Mouse (Mus musculus): Measurements from ENCODE around the gene Nlrp1a. TPM values are rescaled to one million over a fixed set of nuclear protein-coding genes. Genes with fewer than 3 reads are reported as not detected.

Nlrp1a gene
- polyA plus RNA-seq (2015; fragmentation: Nextera tagmentation; extraction: Ambion mirVana) = 0.04 and 0.16 TPM in 2 replicates

- H3K9me3 ChIP-seq (replicated peaks) = no peaks in the 10 kb centered on the region
- no peaks in the 10 kb centered on the region for H3K36me3 ChIP-seq
- H3K27me3 ChIP-seq = no peaks in the 10 kb centered on the region
- H3K4me3 ChIP-seq = no peak within 1 kb of the TSS
- H3K4me2 ChIP-seq = no peak within 1 kb of the TSS
- 65% methylated on average over 3 of the region's 3 CpGs for WGBS
- no peak for ATAC-seq (replicated peaks; ENCODE audit: insufficient number of reproducible peaks, insufficient read depth, low FRiP score, low read depth)
- H3K4me1 ChIP-seq (replicated peaks) = no peaks in the 10 kb centered on the region
- no peak within 1 kb of the TSS for H3K9ac ChIP-seq
- H3K27ac ChIP-seq = no peak within 1 kb of the TSS
These were observed at the start of gene Nlrp1a for GRCm38 (mm10) chr11:71144661-71145060. Gene Nlrp1a, minus strand, starts transcription at chr11:71144704.

- Histone ChIP-seq H3K4me1 (replicated peaks) (no peaks in the 10 kb centered on the region), H3K36me3 (no peaks in the 10 kb centered on the region)
These were observed 25.1 kb upstream of the Nlrp1a start for GRCm38 (mm10) chr11:71169633-71170032.

DNA sequence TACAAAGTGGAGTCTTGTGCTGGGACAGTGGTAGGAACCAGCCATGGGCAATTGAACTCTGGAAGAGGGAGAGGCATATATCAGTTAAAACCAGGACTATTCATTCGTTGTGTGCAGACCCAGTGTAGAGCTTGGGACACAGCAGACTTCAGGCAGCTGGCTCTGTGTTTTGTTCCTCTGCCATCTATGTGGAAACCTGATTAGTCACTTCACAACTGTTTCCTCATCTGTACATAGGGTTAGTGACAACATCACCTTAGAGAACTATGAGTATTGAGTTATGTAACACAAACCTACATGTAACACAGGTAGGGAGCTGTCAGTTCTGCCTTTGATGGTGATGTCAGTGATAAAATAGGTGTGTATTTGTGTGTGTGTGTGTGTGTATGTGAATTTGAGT, 19.6 kb upstream of the Nlrp1a start:
- H3K9ac ChIP-seq = no peak overlapping the region
- 71% methylated on average over 1 of the region's 1 CpGs for WGBS
- no peak overlapping the region for H3K4me2 ChIP-seq
- H3K9me3 ChIP-seq (replicated peaks) = no peaks in the 10 kb centered on the region
- no peak overlapping the region for H3K4me3 ChIP-seq
- H3K27me3 ChIP-seq = no peaks in the 10 kb centered on the region
- no peaks in the 10 kb centered on the region for H3K36me3 ChIP-seq
- no peaks in the 10 kb centered on the region for H3K4me1 ChIP-seq (replicated peaks)
- no peak for ATAC-seq (replicated peaks; ENCODE audit: insufficient number of reproducible peaks, insufficient read depth, low FRiP score, low read depth)
- no peak overlapping the region for H3K27ac ChIP-seq

More at GRCm38 (mm10) chr11:71169633-71170032, 25.1 kb upstream of the Nlrp1a start:
- Histone ChIP-seq H3K4me2 (no peak overlapping the region), H3K4me3 (no peak overlapping the region), H3K9me3 (replicated peaks) (no peaks in the 10 kb centered on the region), H3K27ac (no peak overlapping the region), H3K9ac (no peak overlapping the region), H3K27me3 (no peaks in the 10 kb centered on the region)
- no peak for ATAC-seq (replicated peaks; ENCODE audit: insufficient number of reproducible peaks, insufficient read depth, low FRiP score, low read depth)
- WGBS = 55% methylated on average over 1 of the region's 1 CpGs

DNA sequence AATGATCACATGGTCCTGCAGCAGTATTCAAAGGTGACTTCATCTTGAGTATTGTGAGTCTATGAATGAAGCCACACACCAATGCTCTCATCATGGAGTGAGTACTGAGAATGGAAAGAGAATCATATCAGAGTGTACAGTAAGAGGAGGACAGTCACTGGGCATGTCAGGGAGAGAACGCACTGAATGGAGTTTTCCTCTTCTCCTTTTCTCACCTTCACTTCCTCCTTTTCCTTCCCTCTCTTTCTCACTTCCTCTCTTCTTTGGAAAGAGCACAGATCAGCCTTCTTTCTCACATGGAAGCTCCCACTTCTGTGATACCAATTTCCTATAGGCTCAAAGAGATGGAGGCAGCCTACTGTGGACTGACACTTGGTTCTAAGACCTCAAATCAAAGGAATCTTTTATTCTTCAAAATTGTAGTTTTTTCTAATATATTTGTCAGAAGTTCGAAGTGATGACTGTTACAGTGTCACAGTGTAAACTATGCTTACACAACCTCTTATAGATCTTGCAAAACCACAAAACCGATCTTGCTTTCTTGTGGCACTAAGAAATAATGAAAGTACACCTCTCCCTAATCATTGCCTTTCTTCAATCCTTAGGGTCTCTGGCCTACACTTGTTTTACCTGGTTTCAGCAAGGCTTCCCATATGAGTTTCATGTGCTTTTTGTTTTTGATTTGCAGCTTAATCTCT, 15.1 kb upstream of the Nlrp1a start:
- no peak for ATAC-seq (replicated peaks; ENCODE audit: insufficient number of reproducible peaks, insufficient read depth, low FRiP score, low read depth)
- H3K4me1 ChIP-seq (replicated peaks) = no peaks in the 10 kb centered on the region
- no peak overlapping the region for H3K27ac ChIP-seq
- no peaks in the 10 kb centered on the region for H3K36me3 ChIP-seq
- WGBS = 61% methylated on average over 3 of the region's 3 CpGs
- no peak overlapping the region for H3K9ac ChIP-seq
- no peaks in the 10 kb centered on the region for H3K9me3 ChIP-seq (replicated peaks)
- H3K4me2 ChIP-seq = no peak overlapping the region
- no peaks in the 10 kb centered on the region for H3K27me3 ChIP-seq
- H3K4me3 ChIP-seq = no peak overlapping the region

DNA sequence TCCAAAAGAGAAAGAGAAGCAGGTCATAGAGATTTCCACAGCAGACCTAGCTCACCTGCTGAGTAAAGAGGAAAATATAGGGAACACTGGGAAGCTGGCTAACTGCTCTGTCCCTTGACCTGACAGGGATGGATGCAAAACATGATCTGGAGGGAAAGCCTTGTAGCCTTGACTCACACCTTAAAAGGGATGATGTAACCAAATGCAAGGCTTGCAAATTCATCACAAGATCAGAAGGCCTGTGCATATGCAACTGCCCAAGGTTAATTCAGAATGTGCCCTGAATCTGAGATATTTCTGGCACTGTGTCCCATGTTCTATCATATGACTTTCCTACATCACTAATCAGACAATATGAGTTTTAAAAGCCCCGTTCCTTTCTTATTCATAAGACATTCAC, 10.8 kb upstream of the Nlrp1a start:
- no peak overlapping the region for H3K27ac ChIP-seq
- no peaks in the 10 kb centered on the region for H3K4me1 ChIP-seq (replicated peaks)
- WGBS = 65% methylated on average over 1 of the region's 1 CpGs
- no peak overlapping the region for H3K9ac ChIP-seq
- no peaks in the 10 kb centered on the region for H3K9me3 ChIP-seq (replicated peaks)
- ATAC-seq (replicated peaks; ENCODE audit: insufficient number of reproducible peaks, insufficient read depth, low FRiP score, low read depth) = no peak
- H3K4me2 ChIP-seq = no peak overlapping the region
- no peak overlapping the region for H3K4me3 ChIP-seq
- no peaks in the 10 kb centered on the region for H3K27me3 ChIP-seq
- H3K36me3 ChIP-seq = no peaks in the 10 kb centered on the region

- no peak overlapping the region for H3K27ac ChIP-seq
- H3K9ac ChIP-seq = no peak overlapping the region
- no peaks in the 10 kb centered on the region for H3K9me3 ChIP-seq (replicated peaks)
- no peaks in the 10 kb centered on the region for H3K36me3 ChIP-seq
- no peak overlapping the region for H3K4me2 ChIP-seq
- 74% methylated on average over 1 of the region's 1 CpGs for WGBS
- ATAC-seq (replicated peaks; ENCODE audit: insufficient number of reproducible peaks, insufficient read depth, low FRiP score, low read depth) = no peak
- no peaks in the 10 kb centered on the region for H3K27me3 ChIP-seq
- no peak overlapping the region for H3K4me3 ChIP-seq
- H3K4me1 ChIP-seq (replicated peaks) = no peaks in the 10 kb centered on the region
These were observed 2.5 kb downstream of the Nlrp1a start for GRCm38 (mm10) chr11:71142031-71142430.

GRCm38 (mm10) chr11:71107128-71107527, 37.4 kb downstream of the Nlrp1a start:
- ATAC-seq (replicated peaks; ENCODE audit: insufficient number of reproducible peaks, insufficient read depth, low FRiP score, low read depth) = no peak
- Histone ChIP-seq H3K27me3 (no peaks in the 10 kb centered on the region), H3K36me3 (no peaks in the 10 kb centered on the region), H3K9ac (no peak overlapping the region), H3K4me2 (no peak overlapping the region), H3K4me1 (replicated peaks) (no peaks in the 10 kb centered on the region), H3K9me3 (replicated peaks) (no peaks in the 10 kb centered on the region), H3K4me3 (no peak overlapping the region), H3K27ac (no peak overlapping the region)
- 72% methylated on average over 2 of the region's 2 CpGs for WGBS

GRCm38 (mm10) chr11:71106261-71107021, 38.1 kb downstream of the Nlrp1a start:
- Histone ChIP-seq H3K9ac (no peak overlapping the region), H3K27me3 (no peaks in the 10 kb centered on the region), H3K36me3 (no peaks in the 10 kb centered on the region), H3K4me1 (replicated peaks) (no peaks in the 10 kb centered on the region), H3K9me3 (replicated peaks) (no peaks in the 10 kb centered on the region), H3K4me2 (no peak overlapping the region), H3K27ac (no peak overlapping the region), H3K4me3 (no peak overlapping the region)
- no peak for ATAC-seq (replicated peaks; ENCODE audit: insufficient number of reproducible peaks, insufficient read depth, low FRiP score, low read depth)

GRCm38 (mm10) chr11:71103931-71104330, 40.6 kb downstream of the Nlrp1a start:
- Histone ChIP-seq H3K4me1 (replicated peaks) (no peaks in the 10 kb centered on the region), H3K9me3 (replicated peaks) (no peaks in the 10 kb centered on the region), H3K4me2 (no peak overlapping the region), H3K27ac (no peak overlapping the region), H3K4me3 (no peak overlapping the region), H3K27me3 (no peaks in the 10 kb centered on the region), H3K9ac (no peak overlapping the region), H3K36me3 (no peaks in the 10 kb centered on the region)
- ATAC-seq (replicated peaks; ENCODE audit: insufficient number of reproducible peaks, insufficient read depth, low FRiP score, low read depth) = no peak

- Histone ChIP-seq H3K27me3 (no peaks in the 10 kb centered on the region), H3K36me3 (no peaks in the 10 kb centered on the region; the same call in 1 of the 2 replicates), H3K4me2 (no peak overlapping the region), H3K9me3 (replicated peaks) (0 out of 2 replicates have a peak, but pooled peaks cover 4% of the 10 kb centered on the region), H3K9ac (no peak overlapping the region), H3K4me3 (no peak overlapping the region), H3K27ac (no peak overlapping the region), H3K4me1 (replicated peaks) (no peaks in the 10 kb centered on the region)
- ATAC-seq (replicated peaks; ENCODE audit: insufficient number of reproducible peaks, insufficient read depth, low FRiP score, low read depth) = no peak
- 64% methylated on average over 1 of the region's 1 CpGs for WGBS
These were observed 68.2 kb downstream of the Nlrp1a start for GRCm38 (mm10) chr11:71076342-71076741.

GRCm38 (mm10) chr11:71052554-71052953, 92.0 kb downstream of the Nlrp1a start:
- H3K4me3 ChIP-seq = no peak overlapping the region
- 3% methylated on average over 1 of the region's 1 CpGs for WGBS
- no peak overlapping the region for H3K4me2 ChIP-seq
- H3K27ac ChIP-seq = no peak overlapping the region
- H3K9ac ChIP-seq = no peak overlapping the region
- no peaks in the 10 kb centered on the region for H3K27me3 ChIP-seq
- no peaks in the 10 kb centered on the region for H3K9me3 ChIP-seq (replicated peaks)
- H3K4me1 ChIP-seq (replicated peaks) = no peaks in the 10 kb centered on the region
- ATAC-seq (replicated peaks; ENCODE audit: insufficient number of reproducible peaks, insufficient read depth, low FRiP score, low read depth) = no peak
- no peaks in the 10 kb centered on the region for H3K36me3 ChIP-seq

Data from heart, embryonic 15.5 days (tissue).